Mouse (Mus musculus) layer of hippocampus, adult 9-10 months (tissue): Measurements from ENCODE around the gene Slc7a11.

Experiments used
- DNase-seq: peaks from one replicate; pipeline ENCODE4 v3.0.0; 2022; ENCODE audit warnings: low spot score

The Slc7a11 gene

GRCm38 (mm10) chr3:50138319-50138718 lies 305.1 kb downstream of the Slc7a11 start:
- no peak for DNase-seq

GRCm38 (mm10) chr3:50132204-50132603 lies 311.2 kb downstream of the Slc7a11 start:
- DNase-seq: no peak

- no peak for DNase-seq
Measured at GRCm38 (mm10) chr3:50130319-50130718, 313.1 kb downstream of the Slc7a11 start.

GRCm38 (mm10) chr3:50121001-50121400 lies 322.4 kb downstream of the Slc7a11 start:
- DNase-seq: no peak

- DNase-seq: peak; percentile 16
Measured at GRCm38 (mm10) chr3:50116266-50116665, 327.1 kb downstream of the Slc7a11 start.

GRCm38 (mm10) chr3:50105509-50105908 lies 337.9 kb downstream of the Slc7a11 start:
- DNase-seq: no peak

GRCm38 (mm10) chr3:50094404-50095092 lies 348.9 kb downstream of the Slc7a11 start:
- no peak for DNase-seq

GRCm38 (mm10) chr3:50076979-50077378 lies 366.4 kb downstream of the Slc7a11 start:
- peak; percentile 26 for DNase-seq

- DNase-seq: no peak
Measured at GRCm38 (mm10) chr3:50063396-50063795, 380.0 kb downstream of the Slc7a11 start.

- no peak for DNase-seq
Measured at GRCm38 (mm10) chr3:50044666-50045065, 398.7 kb downstream of the Slc7a11 start.

- DNase-seq: no peak
Measured at GRCm38 (mm10) chr3:50044160-50044559, 399.3 kb downstream of the Slc7a11 start.

- no peak for DNase-seq
Measured at GRCm38 (mm10) chr3:50041141-50041540, 402.3 kb downstream of the Slc7a11 start.

- no peak for DNase-seq
Measured at GRCm38 (mm10) chr3:50035875-50036528, 407.4 kb downstream of the Slc7a11 start.

- DNase-seq: no peak
Measured at GRCm38 (mm10) chr3:50033325-50033724, 410.1 kb downstream of the Slc7a11 start.

- no peak for DNase-seq
Measured at GRCm38 (mm10) chr3:50026039-50026438, 417.4 kb downstream of the Slc7a11 start.

- DNase-seq: peak; percentile 18
Measured at GRCm38 (mm10) chr3:50014396-50014795, 429.0 kb downstream of the Slc7a11 start.

- no peak for DNase-seq
Measured at GRCm38 (mm10) chr3:50012012-50012411, 431.4 kb downstream of the Slc7a11 start.

GRCm38 (mm10) chr3:50003970-50004683 lies 439.3 kb downstream of the Slc7a11 start:
- DNase-seq: no peak

GRCm38 (mm10) chr3:50002067-50002466 lies 441.3 kb downstream of the Slc7a11 start:
- DNase-seq: no peak

- DNase-seq: no peak
Measured at GRCm38 (mm10) chr3:50001635-50002034, 441.8 kb downstream of the Slc7a11 start.

GRCm38 (mm10) chr3:49992891-49993290 lies 450.5 kb downstream of the Slc7a11 start:
- DNase-seq: no peak

- no peak for DNase-seq
Measured at GRCm38 (mm10) chr3:49987236-49987635, 456.2 kb downstream of the Slc7a11 start.

GRCm38 (mm10) chr3:49984795-49985194 lies 458.6 kb downstream of the Slc7a11 start:
- no peak for DNase-seq
